Mouse (Mus musculus) megakaryocyte, adult 5-6 weeks (primary cell): ENCODE data around the gene Myo3b. TPM values are rescaled to one million over a fixed set of nuclear protein-coding genes. Genes with fewer than 3 reads are reported as not detected.

Experiments used
- ATAC-seq: 2 replicates; pipeline ENCODE4 v1.8.0; 2016; ENCODE audit warnings: mild to moderate bottlenecking, inconsistent platforms; ENCODE audit not compliant: poor library complexity, severe bottlenecking
- total RNA-seq, 2 experiments: library from RNA; stranded (forward) in 1 of 2; stranded (reverse) in 1 of 2; fragments of 153-499, 151-499 nt in 1 of 2; fragments of 221-1000, 200-1000 nt in 1 of 2; gene quantifications; 2 replicates each; pipeline versions ENCODE4 v1.2.3 to v1.2.4; 2015 to 2017

Myo3b gene
- total RNA-seq, 2 experiments from 2014 or later: 0.07 TPM; not detected in 1

- ATAC-seq: no peak
Observed at GRCm38 (mm10) chr2:70345126-70345525, 306.2 kb downstream of the Myo3b start.

- ATAC-seq: no peak
Observed at GRCm38 (mm10) chr2:70347511-70347910, 308.6 kb downstream of the Myo3b start.

- no peak for ATAC-seq
Observed at GRCm38 (mm10) chr2:70348793-70349553, 310.0 kb downstream of the Myo3b start.

- no peak for ATAC-seq
Observed at GRCm38 (mm10) chr2:70352435-70353165, 313.7 kb downstream of the Myo3b start.

DNA sequence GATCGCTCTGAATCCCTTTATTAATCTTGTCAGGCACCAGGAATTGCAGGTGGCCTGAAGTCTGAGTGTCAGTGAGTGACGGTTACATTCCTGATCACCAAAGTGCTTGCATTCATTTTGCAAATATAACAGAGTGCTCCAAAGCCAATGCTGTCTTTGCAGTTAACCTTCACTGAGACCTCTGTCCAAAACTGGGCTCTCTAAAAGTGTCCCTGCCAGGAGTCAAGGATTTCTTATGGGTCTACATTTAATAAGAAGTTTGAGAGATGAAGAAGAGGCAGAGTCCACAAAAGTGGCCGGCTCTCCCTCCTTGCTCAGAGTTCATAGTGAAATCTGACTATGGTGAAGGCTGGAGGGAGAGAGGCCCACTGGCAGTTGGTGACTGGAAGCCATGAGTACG is 315.1 kb downstream of the Myo3b start:
- ATAC-seq: no peak

DNA sequence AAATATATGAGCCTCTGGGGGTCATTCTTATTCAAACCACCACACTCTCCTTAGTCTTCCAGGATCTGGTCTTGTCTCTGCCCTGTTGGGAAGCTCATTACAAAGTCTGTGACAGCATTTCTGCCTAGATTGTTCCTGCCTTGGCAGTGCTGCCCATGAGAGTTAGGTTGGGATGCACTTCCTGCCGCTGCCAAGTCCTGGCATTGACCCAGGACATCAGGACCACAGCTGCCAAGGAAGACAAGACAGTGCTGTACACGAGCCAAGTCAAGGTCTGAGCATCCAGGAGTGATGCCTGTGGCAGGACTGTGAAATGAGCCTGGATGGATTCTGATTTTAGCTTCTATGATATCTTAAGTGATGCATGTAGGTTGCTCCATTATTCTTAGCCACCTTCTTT is 316.1 kb downstream of the Myo3b start:
- no peak for ATAC-seq

DNA sequence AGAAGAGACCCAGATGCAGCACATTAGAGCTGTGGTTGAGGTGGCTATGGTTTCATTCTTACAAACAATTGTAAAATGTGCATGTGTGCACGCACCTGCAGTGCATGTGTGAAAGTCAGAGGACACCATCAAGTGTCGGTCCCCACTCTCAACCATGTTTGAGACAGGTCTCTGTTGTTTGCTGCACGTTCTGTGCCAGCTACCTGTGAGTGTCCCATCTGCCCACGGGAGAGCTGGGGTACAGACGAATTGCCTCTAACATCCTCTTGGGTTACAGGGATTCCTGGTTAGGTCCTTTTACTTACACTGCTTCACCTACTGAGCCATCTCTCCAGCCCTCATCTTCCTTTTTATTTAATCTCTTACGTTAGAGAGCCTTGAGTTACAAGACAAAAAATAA is 330.5 kb downstream of the Myo3b start:
- no peak for ATAC-seq

- no peak for ATAC-seq
Observed at GRCm38 (mm10) chr2:70379341-70379740, 340.4 kb downstream of the Myo3b start.

GRCm38 (mm10) chr2:70379939-70380338 is 341.0 kb downstream of the Myo3b start:
- ATAC-seq: no peak

DNA sequence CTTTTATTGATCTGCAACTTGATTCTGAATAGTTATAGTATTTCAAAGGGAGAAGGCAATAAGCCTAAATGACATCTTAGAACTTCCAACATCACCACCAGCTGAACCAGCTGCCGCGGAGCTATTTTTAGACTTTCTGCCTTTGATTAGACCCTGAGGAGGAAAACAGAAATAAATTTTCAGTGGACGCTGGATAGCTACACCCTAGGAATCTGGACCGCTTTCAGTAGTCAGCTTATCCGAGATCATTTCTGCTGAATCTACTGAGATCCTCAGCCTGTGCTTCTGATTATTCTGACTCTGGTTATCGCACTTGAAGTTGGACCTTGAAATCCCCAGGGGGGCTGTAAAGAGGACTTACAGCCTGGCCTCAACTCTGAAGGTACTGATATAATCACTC is 349.7 kb downstream of the Myo3b start:
- ATAC-seq: no peak

GRCm38 (mm10) chr2:70389162-70389561 is 350.2 kb downstream of the Myo3b start:
- ATAC-seq: no peak

- ATAC-seq: no peak
Observed at GRCm38 (mm10) chr2:70397734-70398276, 358.9 kb downstream of the Myo3b start.

- ATAC-seq: no peak
Observed at GRCm38 (mm10) chr2:70399441-70400115, 360.7 kb downstream of the Myo3b start.

- ATAC-seq: no peak
Observed at GRCm38 (mm10) chr2:70400321-70400720, 361.4 kb downstream of the Myo3b start.

DNA sequence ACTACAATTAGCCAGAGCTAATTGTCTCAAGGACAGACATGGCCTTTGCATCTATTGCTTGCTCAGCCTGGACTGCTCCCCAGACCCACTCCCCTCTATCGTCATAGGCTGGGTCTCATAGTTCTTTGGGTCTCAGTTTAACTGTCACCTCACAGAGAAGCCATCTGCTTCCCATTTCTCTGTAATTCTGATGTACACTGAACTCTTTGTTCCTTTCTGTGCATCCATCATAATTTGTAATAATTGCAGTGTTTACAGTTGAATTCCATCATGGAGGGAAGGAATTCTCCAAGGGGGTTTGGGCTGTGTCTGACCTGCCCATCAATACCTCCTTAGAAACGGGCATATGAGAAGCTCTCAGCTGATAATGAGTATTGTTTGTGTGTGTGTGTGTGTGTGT is 365.4 kb downstream of the Myo3b start:
- no peak for ATAC-seq

GRCm38 (mm10) chr2:70406846-70407245 is 367.9 kb downstream of the Myo3b start:
- ATAC-seq: no peak

DNA sequence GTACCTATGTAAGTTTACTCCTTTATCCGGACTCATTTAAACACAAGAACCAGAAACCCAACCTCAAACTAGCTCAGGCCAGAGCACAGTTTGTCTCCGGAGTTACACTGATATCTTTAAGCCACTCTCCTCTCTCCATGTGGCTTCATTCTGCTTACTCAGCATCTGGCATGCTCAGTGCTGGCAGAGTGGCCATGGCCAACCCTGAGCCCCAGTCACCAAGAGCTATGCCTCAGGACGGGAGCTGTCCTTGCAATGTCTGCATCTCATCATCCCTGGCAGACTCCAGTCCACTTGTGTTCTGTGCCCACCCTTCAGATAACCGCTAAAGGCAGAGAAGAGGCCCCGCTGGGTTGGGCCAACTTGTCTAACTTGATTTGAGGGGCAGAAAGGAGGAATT is 368.8 kb downstream of the Myo3b start:
- no peak for ATAC-seq

GRCm38 (mm10) chr2:70410298-70410885 is 371.5 kb downstream of the Myo3b start:
- no peak for ATAC-seq

- ATAC-seq: no peak
Observed at GRCm38 (mm10) chr2:70412315-70412714, 373.4 kb downstream of the Myo3b start.

GRCm38 (mm10) chr2:70414386-70414785 is 375.5 kb downstream of the Myo3b start:
- ATAC-seq: no peak

DNA sequence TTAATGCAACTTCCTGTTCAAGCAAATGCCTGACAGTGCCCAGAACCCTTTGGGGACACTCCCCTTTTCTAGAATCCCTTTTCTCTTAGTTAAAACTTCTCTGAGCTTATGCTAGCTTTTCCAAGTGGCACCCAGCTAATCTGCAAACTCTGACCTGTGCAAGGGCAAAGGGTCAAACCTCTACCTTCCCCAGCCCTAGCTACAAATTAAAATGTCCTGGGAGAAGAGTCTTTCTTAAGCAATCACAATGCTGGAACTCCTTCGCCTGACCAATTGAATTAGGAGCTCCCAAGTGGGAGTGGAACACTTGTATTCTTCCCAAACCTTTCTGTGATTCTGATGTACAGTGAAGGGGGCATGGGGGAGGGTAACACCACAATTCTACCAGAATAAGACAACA is 376.6 kb downstream of the Myo3b start:
- no peak for ATAC-seq
